Mouse (Mus musculus): ENCODE measurements around the gene Myo18b. TPM values are rescaled to one million over a fixed set of nuclear protein-coding genes. Genes with fewer than 3 reads are reported as not detected.
A peak's percentile ranks its signal among the peaks of the same experiment; 100 is the strongest.

Gene Myo18b
- polyA plus RNA-seq, 1 experiment: 0.69 TPM

DNA sequence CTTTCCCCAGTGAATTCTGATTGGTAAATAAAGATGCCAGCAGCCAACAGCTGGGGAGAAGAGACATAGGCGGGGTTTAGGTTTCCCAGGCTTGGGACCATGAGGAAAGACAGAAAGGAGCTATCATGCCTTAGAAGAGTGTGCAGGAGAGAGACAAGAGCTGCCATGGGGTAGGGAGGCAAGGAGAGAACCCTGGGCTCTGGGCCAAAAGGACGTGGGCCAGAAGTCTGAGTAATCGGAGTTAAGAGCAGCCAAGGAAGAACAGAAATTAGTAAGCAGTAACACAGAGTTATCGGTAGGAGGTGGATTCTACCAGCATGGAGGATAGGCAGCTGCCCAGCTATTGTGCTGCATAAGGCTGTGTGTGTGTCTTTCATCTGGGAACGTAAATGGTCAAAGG, 115.8 kb downstream of the Myo18b start:
- DNase-seq: peak; percentile 63 to 74
- no peak for TF ChIP-seq POLR2A (IDR thresholded peaks at IDR 0.05; ENCODE audit: borderline replicate concordance, insufficient read depth, low read length)
- no peak for TF ChIP-seq CTCF (IDR thresholded peaks at IDR 0.05; ENCODE audit: borderline replicate concordance, insufficient read depth, low read depth, low read length)
- Histone ChIP-seq H3K4me3 (replicated peaks; ENCODE audit: insufficient read depth, low read depth, low read length) (no peak overlapping the region), H3K27me3 (ENCODE audit: control insufficient read depth, insufficient read depth, low read length) (no peaks in the 10 kb centered on the region), H3K4me1 (ENCODE audit: control insufficient read depth, insufficient read depth, low read length) (peaks cover 7% of the 10 kb centered on the region; the same call in 1 of the 2 replicates), H3K27ac (ENCODE audit: insufficient read depth, low read length) (no peak overlapping the region)
- 30% methylated on average over 5 of the region's 5 CpGs for WGBS

DNA sequence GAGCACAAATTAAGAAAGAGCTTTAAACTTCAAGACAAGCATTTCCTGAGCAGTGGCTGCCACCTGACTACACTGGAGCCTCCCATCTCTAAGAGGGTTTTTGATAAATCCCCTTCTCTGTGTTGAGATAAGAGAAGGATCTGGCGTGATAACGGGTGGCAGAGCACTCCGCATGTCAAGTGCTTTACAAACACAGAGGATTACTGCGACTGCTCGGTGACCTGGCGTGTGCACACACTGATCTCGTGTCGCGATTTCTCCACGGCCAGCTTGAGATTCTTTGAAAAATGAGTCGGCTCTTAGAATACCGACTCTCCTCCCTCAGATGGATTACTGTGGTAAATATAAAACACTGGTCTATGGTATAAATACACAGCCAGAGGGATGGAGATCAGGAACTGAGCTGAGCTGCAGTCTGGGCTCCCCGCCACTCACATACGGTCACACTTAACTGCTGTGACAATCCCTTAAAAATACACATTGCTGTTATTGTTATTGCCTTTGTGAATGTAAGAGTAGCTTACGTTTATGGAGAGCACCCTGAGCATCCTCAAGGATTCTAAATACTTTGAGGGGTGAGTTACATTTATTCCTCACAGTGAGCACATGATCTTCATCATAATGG, 119.3 kb downstream of the Myo18b start:
- WGBS: 35% methylated on average over 15 of the region's 15 CpGs
- no peak for TF ChIP-seq CTCF (IDR thresholded peaks at IDR 0.05; ENCODE audit: borderline replicate concordance, insufficient read depth, low read depth, low read length)
- TF ChIP-seq POLR2A (IDR thresholded peaks at IDR 0.05; ENCODE audit: borderline replicate concordance, insufficient read depth, low read length): no peak
- DNase-seq: no peak
- Histone ChIP-seq H3K4me3 (replicated peaks; ENCODE audit: insufficient read depth, low read depth, low read length) (no peak overlapping the region), H3K27me3 (ENCODE audit: control insufficient read depth, insufficient read depth, low read length) (no peaks in the 10 kb centered on the region), H3K27ac (ENCODE audit: insufficient read depth, low read length) (no peak overlapping the region), H3K4me1 (ENCODE audit: control insufficient read depth, insufficient read depth, low read length) (peaks cover 7% of the 10 kb centered on the region; the same call in 1 of the 2 replicates)

DNA sequence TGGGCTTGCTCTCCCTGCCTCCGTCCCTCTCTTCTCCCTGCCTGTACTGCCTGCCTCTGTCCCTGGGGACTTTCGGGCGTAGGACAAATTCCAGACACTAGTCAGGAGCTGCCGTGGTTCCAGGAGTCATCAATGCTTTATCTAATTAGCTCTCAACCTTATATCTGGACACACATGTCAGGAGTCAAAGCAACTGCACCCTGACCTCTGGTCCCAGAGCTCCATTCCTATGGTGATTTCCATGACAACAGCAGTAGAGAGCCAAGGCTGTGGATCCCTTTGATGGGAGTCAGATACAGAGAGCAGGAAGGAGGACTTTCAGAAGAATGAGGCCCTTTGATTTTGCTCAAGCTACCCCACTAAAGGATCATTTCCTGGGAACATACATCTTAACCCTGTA, 122.7 kb downstream of the Myo18b start:
- no peaks in the 10 kb centered on the region for H3K4me1 ChIP-seq (ENCODE audit: control insufficient read depth, insufficient read depth, low read length)
- DNase-seq: no peak
- H3K27ac ChIP-seq (ENCODE audit: insufficient read depth, low read length): no peak overlapping the region
- TF ChIP-seq CTCF (IDR thresholded peaks at IDR 0.05; ENCODE audit: borderline replicate concordance, insufficient read depth, low read depth, low read length) (no peak), POLR2A (IDR thresholded peaks at IDR 0.05; ENCODE audit: borderline replicate concordance, insufficient read depth, low read length) (no peak)
- H3K27me3 ChIP-seq (ENCODE audit: control insufficient read depth, insufficient read depth, low read length): no peaks in the 10 kb centered on the region
- H3K4me3 ChIP-seq (replicated peaks; ENCODE audit: insufficient read depth, low read depth, low read length): no peak overlapping the region
- 65% methylated on average over 4 of the region's 4 CpGs for WGBS

DNA sequence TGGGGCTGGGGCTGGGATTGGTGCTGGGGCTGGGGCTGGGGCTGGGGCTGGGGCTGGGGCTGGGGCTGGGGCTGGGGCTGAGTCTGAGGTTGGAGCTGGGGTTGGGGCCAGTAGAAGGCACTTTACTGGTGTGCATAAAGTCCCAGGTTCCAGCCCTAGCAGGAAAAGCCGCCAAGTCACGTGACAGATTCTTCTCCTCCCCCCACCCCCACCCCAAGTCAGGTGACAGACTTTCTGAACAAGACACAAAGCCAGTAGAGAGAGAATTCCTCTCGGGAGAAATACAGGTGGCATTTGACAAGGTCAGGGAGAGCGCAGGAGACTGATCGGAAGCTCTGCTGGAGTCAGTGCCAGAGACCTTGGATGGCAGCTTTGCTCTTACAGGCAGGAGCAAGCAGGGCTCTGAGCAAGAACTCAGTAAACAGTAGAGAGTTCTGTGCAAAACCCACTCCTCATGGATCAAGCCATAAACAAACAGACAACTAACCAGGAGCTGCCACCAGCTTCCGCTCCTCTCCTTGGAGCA, 124.7 kb downstream of the Myo18b start:
- no peak overlapping the region for H3K27ac ChIP-seq (ENCODE audit: insufficient read depth, low read length)
- 67% methylated on average over 6 of the region's 6 CpGs for WGBS

DNA sequence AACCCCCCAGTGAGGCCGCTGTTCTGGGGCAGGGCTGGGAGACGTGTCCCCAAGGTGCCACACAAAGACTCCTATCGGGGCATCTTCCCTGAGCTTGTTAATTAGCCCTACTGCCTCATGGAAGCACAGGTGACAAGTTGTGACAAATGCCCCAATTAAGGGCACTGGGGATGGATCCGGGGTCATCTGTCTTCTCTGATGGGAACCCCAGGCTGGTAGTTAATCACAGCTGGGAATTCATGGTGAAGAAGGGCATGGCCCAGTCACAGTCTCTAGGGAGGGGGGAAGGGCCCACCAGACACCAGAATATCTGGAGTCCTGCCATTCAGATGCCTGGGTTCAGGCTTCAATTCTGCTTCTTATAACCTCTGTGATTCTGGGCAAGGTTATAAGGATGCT, 126.4 kb downstream of the Myo18b start:
- 75% methylated on average over 4 of the region's 4 CpGs for WGBS
- Histone ChIP-seq H3K4me1 (ENCODE audit: control insufficient read depth, insufficient read depth, low read length) (no peaks in the 10 kb centered on the region; the same call in 1 of the 2 replicates), H3K27ac (ENCODE audit: insufficient read depth, low read length) (no peak overlapping the region), H3K4me3 (replicated peaks; ENCODE audit: insufficient read depth, low read depth, low read length) (no peak overlapping the region), H3K27me3 (ENCODE audit: control insufficient read depth, insufficient read depth, low read length) (no peaks in the 10 kb centered on the region)
- DNase-seq: no peak
- TF ChIP-seq CTCF (IDR thresholded peaks at IDR 0.05; ENCODE audit: borderline replicate concordance, insufficient read depth, low read depth, low read length): no peak
- no peak for TF ChIP-seq POLR2A (IDR thresholded peaks at IDR 0.05; ENCODE audit: borderline replicate concordance, insufficient read depth, low read length)

More for the DNA sequence above, 124.7 kb downstream of the Myo18b start:
- H3K4me3 ChIP-seq (replicated peaks; ENCODE audit: insufficient read depth, low read depth, low read length): no peak overlapping the region
- TF ChIP-seq POLR2A (IDR thresholded peaks at IDR 0.05; ENCODE audit: borderline replicate concordance, insufficient read depth, low read length): no peak
- no peak for TF ChIP-seq CTCF (IDR thresholded peaks at IDR 0.05; ENCODE audit: borderline replicate concordance, insufficient read depth, low read depth, low read length)
- H3K27me3 ChIP-seq (ENCODE audit: control insufficient read depth, insufficient read depth, low read length): no peaks in the 10 kb centered on the region
- DNase-seq: no peak
- H3K4me1 ChIP-seq (ENCODE audit: control insufficient read depth, insufficient read depth, low read length): no peaks in the 10 kb centered on the region

DNA sequence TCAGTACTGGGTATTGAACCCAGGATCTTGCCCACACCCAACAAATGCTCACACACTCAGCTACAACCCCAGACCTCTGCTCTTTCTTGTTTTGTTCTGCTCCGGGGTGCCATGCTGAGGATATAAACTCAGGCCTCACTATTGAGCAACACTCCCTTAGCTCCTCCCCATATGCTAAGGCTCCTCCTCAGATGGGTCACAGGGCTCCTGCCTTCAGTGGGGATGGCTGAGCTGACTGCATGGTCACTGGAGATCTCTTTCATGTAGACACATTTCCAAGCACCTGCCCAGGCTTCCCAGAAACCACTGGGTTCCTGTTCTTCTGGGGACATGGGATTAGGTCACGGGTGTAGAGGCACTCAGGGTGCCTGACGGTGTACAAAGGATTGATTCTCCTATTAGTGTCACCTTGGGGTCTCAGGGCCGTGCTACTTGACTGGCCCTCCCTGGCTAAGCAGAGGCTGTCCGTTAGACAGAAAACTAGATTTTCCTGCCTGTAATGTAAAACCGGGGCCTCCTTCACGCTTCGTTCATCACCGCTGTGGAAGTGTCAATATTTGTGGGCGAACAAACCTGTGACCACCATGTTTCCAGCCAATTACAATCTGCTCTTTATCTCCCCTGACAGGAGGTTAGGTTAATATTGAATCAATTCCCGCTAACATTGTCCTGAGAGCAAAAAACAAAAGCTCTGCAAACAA, 127.0 kb downstream of the Myo18b start:
- 90% methylated on average over 11 of the region's 11 CpGs for WGBS
- Histone ChIP-seq H3K4me3 (replicated peaks; ENCODE audit: insufficient read depth, low read depth, low read length) (no peak overlapping the region), H3K27me3 (ENCODE audit: control insufficient read depth, insufficient read depth, low read length) (no peaks in the 10 kb centered on the region), H3K4me1 (ENCODE audit: control insufficient read depth, insufficient read depth, low read length) (no peaks in the 10 kb centered on the region; the same call in 1 of the 2 replicates), H3K27ac (ENCODE audit: insufficient read depth, low read length) (no peak overlapping the region)
- TF ChIP-seq CTCF (IDR thresholded peaks at IDR 0.05; ENCODE audit: borderline replicate concordance, insufficient read depth, low read depth, low read length) (no peak), POLR2A (IDR thresholded peaks at IDR 0.05; ENCODE audit: borderline replicate concordance, insufficient read depth, low read length) (no peak)
- no peak for DNase-seq

DNA sequence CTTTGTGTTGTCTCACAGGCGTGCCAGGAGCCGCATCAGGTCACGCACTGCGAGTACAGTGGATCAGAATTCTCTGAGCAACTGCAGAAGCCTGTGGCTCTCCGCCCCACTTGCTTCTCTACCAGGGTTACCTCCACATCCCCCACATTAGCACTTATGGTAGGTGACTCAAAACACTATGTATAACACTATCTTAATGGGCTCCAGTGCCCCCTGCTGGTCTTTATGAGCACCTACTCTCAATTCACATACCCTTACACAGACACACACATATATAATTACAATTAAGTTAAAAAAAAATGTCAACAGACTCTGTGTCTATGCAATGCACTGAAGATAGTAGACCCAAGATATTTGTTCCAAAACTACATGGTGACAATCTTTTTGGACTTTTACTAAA, 127.6 kb downstream of the Myo18b start:
- Histone ChIP-seq H3K4me3 (replicated peaks; ENCODE audit: insufficient read depth, low read depth, low read length) (no peak overlapping the region), H3K27me3 (ENCODE audit: control insufficient read depth, insufficient read depth, low read length) (no peaks in the 10 kb centered on the region), H3K27ac (ENCODE audit: insufficient read depth, low read length) (no peak overlapping the region), H3K4me1 (ENCODE audit: control insufficient read depth, insufficient read depth, low read length) (no peaks in the 10 kb centered on the region; the same call in 1 of the 2 replicates)
- no peak for TF ChIP-seq CTCF (IDR thresholded peaks at IDR 0.05; ENCODE audit: borderline replicate concordance, insufficient read depth, low read depth, low read length)
- TF ChIP-seq POLR2A (IDR thresholded peaks at IDR 0.05; ENCODE audit: borderline replicate concordance, insufficient read depth, low read length): no peak
- DNase-seq: no peak
- 97% methylated on average over 5 of the region's 5 CpGs for WGBS
